Mouse (Mus musculus) kidney, embryonic 15.5 days (tissue): ENCODE data around the gene Cntn6. TPM values are rescaled to one million over a fixed set of nuclear protein-coding genes. Genes with fewer than 3 reads are reported as not detected.

Source experiments
- ATAC-seq: fragments of 200-750 bp; cut with Nextera tagmentation; replicated peaks from 2 replicates; pipeline ENCODE4 v1.8.0; 2017; ENCODE audit warnings: moderate TSS enrichment; ENCODE audit not compliant: low FRiP score
- H3K27ac ChIP-seq: fragments of 300-500 bp; sonication (generic); 2 replicates; pipeline ENCODE4 v1.5.1; 2015; ENCODE audit warnings: mild to moderate bottlenecking, inconsistent platforms
- H3K27me3 ChIP-seq: fragments of 300-500 bp; sonication (generic); 2 replicates; pipeline ENCODE4 v1.6.1; 2015; ENCODE audit warnings: inconsistent platforms
- H3K36me3 ChIP-seq: fragments of 300-500 bp; sonication (generic); 2 replicates; pipeline ENCODE4 v1.6.1; 2015; ENCODE audit warnings: inconsistent platforms
- H3K4me1 ChIP-seq: fragments of 300-500 bp; sonication (generic); 2 replicates; pipeline ENCODE4 v1.6.1; 2015; ENCODE audit warnings: inconsistent platforms
- H3K4me2 ChIP-seq: fragments of 300-500 bp; sonication (generic); 2 replicates; pipeline ENCODE4 v1.6.1; 2015; ENCODE audit warnings: moderate library complexity, mild to moderate bottlenecking, inconsistent platforms
- H3K4me3 ChIP-seq: fragments of 300-500 bp; sonication (generic); replicated peaks from 2 replicates; pipeline ENCODE4 v1.5.1; 2015; ENCODE audit warnings: mild to moderate bottlenecking, inconsistent platforms
- H3K9ac ChIP-seq: fragments of 300-500 bp; sonication (generic); 2 replicates; pipeline ENCODE4 v1.6.1; 2015; ENCODE audit warnings: mild to moderate bottlenecking, inconsistent platforms
- H3K9me3 ChIP-seq: fragments of 300-500 bp; sonication (generic); replicated peaks from 2 replicates; pipeline ENCODE4 v1.6.1; 2016; ENCODE audit warnings: inconsistent platforms
- WGBS: fragments of 180-500 bp; shearing (Covaris S2); methylation state at CpG from one replicate; pipeline ENCODE4 v1.1.7; 2015; ENCODE audit warnings: mixed read lengths; 5-methylcytosine and 5-hydroxymethylcytosine counted together
- polyA plus RNA-seq: library from polyadenylated mRNA; unstranded; fragments of >200 nt; fragmentation: Nextera tagmentation; extraction: Ambion mirVana; gene quantifications from 2 replicates; pipeline ENCODE4 v1.2.1, GENCODE M21; 2015

Gene Cntn6
- polyA plus RNA-seq, 1 experiment from 2014 or later = 3.2 TPM

DNA sequence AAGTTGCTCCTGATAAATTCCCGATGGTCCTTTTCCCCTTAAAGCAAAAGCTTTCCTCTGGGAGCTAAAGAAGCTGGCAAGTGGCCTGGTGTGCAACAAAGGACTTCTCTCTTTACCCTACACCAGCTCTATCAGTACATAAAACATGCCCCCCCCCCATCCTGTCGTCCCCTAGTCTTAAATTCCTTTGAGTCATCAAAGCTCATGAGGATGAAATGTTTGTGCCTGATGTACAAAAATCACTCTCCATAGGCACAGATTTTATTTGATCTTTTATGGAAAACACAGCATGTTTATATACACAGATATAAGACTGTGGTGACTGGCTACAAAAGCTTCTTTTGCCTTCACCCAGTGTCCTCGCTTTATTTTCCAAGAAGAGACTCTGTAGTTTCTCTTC is 112.6 kb downstream of the Cntn6 start:
- no peaks in the 10 kb centered on the region for H3K36me3 ChIP-seq
- H3K9ac ChIP-seq = no peak overlapping the region
- no peak overlapping the region for H3K27ac ChIP-seq
- ATAC-seq = no peak
- H3K4me2 ChIP-seq = no peak overlapping the region
- WGBS = 48% methylated on average over 3 of the region's 3 CpGs
- H3K9me3 ChIP-seq = no peaks in the 10 kb centered on the region
- no peaks in the 10 kb centered on the region for H3K4me1 ChIP-seq
- no peak overlapping the region for H3K4me3 ChIP-seq
- no peaks in the 10 kb centered on the region for H3K27me3 ChIP-seq

DNA sequence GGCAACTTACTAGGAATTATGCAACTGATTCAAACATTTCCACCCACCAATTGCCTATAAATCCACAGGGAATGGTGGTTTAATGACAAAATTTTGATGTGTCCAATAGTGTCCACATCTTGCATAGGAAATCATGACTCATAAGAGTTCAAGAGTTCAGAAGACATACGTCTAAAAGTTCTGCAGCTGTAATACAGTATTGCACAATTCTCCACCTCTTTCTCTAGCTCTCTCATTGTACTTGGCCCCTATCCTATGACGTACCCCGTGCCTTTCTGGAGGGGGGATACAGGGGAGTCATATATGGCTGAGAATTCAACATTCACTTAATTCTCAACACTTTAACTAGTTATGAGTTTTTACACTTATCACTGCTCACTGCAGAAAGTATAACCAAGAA is 160.9 kb downstream of the Cntn6 start:
- Histone ChIP-seq H3K9ac (no peak overlapping the region), H3K36me3 (no peaks in the 10 kb centered on the region), H3K9me3 (no peaks in the 10 kb centered on the region), H3K4me3 (no peak overlapping the region), H3K27ac (no peak overlapping the region), H3K27me3 (no peaks in the 10 kb centered on the region), H3K4me1 (no peaks in the 10 kb centered on the region), H3K4me2 (no peak overlapping the region)
- 67% methylated on average over 3 of the region's 3 CpGs for WGBS
- ATAC-seq = no peak

- ATAC-seq = no peak
- Histone ChIP-seq H3K9ac (no peak overlapping the region), H3K4me2 (no peak overlapping the region), H3K27ac (no peak overlapping the region), H3K4me3 (no peak overlapping the region), H3K4me1 (no peaks in the 10 kb centered on the region), H3K27me3 (no peaks in the 10 kb centered on the region), H3K9me3 (no peaks in the 10 kb centered on the region), H3K36me3 (no peaks in the 10 kb centered on the region)
- WGBS = 91% methylated on average over 2 of the region's 2 CpGs
These were observed 176.1 kb downstream of the Cntn6 start for GRCm38 (mm10) chr6:104668701-104669100.

DNA sequence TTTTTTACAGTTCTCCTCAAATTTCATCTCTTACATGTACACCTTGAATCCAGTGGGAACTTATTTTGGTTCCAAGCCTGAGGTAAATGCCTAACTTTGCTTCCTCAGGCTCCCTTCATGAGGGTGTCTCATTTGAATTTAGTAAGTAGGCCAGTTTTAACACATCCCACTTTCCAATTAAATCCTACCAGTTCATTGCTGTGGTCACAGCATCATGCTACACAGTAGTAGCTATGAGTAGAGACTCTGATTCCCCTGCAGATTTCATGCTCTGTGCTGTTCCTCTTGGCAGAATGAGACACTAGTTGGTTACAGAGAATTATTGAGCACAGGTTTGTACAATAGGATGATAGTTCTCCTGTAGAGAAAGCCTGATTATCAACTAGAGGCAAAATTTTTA is 181.7 kb downstream of the Cntn6 start:
- H3K4me3 ChIP-seq = no peak overlapping the region
- H3K9ac ChIP-seq = no peak overlapping the region
- no peak for ATAC-seq
- H3K9me3 ChIP-seq = no peaks in the 10 kb centered on the region
- no peaks in the 10 kb centered on the region for H3K4me1 ChIP-seq
- H3K27me3 ChIP-seq = no peaks in the 10 kb centered on the region
- no peak overlapping the region for H3K27ac ChIP-seq
- H3K4me2 ChIP-seq = no peak overlapping the region
- H3K36me3 ChIP-seq = no peaks in the 10 kb centered on the region

- no peaks in the 10 kb centered on the region for H3K9me3 ChIP-seq
- H3K9ac ChIP-seq = no peak overlapping the region
- H3K27me3 ChIP-seq = no peaks in the 10 kb centered on the region
- H3K36me3 ChIP-seq = no peaks in the 10 kb centered on the region
- whole genome bisulfite sequencing = 94% methylated on average over 1 of the region's 1 CpGs
- H3K4me2 ChIP-seq = no peak overlapping the region
- no peak for ATAC-seq
- H3K27ac ChIP-seq = no peak overlapping the region
- H3K4me3 ChIP-seq = no peak overlapping the region
- H3K4me1 ChIP-seq = no peaks in the 10 kb centered on the region
These were observed 187.4 kb downstream of the Cntn6 start for GRCm38 (mm10) chr6:104679809-104680495.

GRCm38 (mm10) chr6:104687980-104688379 is 195.4 kb downstream of the Cntn6 start:
- no peak overlapping the region for H3K9ac ChIP-seq

DNA sequence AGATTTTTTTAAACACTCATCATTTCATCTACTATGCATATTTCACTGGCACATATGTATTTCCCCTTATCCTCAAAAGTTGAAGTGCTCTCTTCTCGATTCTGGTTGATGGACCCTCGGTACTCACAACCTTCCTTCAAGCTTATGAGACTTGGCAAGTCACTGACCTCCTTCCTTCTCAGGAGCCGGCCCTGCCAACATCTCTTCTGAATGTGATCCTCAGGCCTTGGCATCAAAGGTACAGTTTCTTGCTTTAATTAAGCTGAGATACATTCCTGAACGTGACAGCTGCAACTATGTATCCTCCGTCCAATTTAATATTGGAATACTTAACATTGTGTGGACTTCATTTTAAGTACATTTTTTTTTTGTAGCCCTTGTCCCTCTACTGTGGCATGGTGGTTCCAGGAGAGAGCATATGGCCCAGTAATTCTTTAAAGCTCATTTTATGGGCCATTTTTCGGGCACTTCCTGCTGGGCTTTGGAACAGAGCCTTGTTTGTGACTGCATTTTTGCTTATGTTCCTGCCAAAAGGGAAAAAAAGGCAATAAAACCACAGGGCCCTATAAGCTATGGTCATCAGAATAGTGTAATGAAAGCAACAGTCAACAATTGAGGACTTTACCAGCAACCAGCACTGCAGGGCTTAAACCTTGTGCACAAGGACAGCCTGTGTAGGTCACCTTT is 196.0 kb downstream of the Cntn6 start:
- 87% methylated on average over 6 of the region's 6 CpGs for WGBS
- H3K4me1 ChIP-seq = no peaks in the 10 kb centered on the region
- no peak overlapping the region for H3K4me2 ChIP-seq
- no peak overlapping the region for H3K9ac ChIP-seq
- H3K36me3 ChIP-seq = no peaks in the 10 kb centered on the region
- H3K27me3 ChIP-seq = no peaks in the 10 kb centered on the region
- H3K27ac ChIP-seq = no peak overlapping the region
- ATAC-seq = no peak
- no peaks in the 10 kb centered on the region for H3K9me3 ChIP-seq
- H3K4me3 ChIP-seq = no peak overlapping the region

More at GRCm38 (mm10) chr6:104687980-104688379, 195.4 kb downstream of the Cntn6 start:
- no peaks in the 10 kb centered on the region for H3K27me3 ChIP-seq
- no peaks in the 10 kb centered on the region for H3K36me3 ChIP-seq
- no peak for ATAC-seq
- no peak overlapping the region for H3K4me2 ChIP-seq
- no peaks in the 10 kb centered on the region for H3K4me1 ChIP-seq
- no peaks in the 10 kb centered on the region for H3K9me3 ChIP-seq
- no peak overlapping the region for H3K4me3 ChIP-seq
- no peak overlapping the region for H3K27ac ChIP-seq
- 78% methylated on average over 3 of the region's 3 CpGs for WGBS

- Histone ChIP-seq H3K9me3 (no peaks in the 10 kb centered on the region), H3K4me3 (no peak overlapping the region), H3K4me1 (no peaks in the 10 kb centered on the region), H3K4me2 (no peak overlapping the region), H3K9ac (no peak overlapping the region), H3K27ac (no peak overlapping the region), H3K27me3 (no peaks in the 10 kb centered on the region), H3K36me3 (no peaks in the 10 kb centered on the region)
- ATAC-seq = no peak
- 88% methylated on average over 1 of the region's 1 CpGs for WGBS
These were observed 236.0 kb downstream of the Cntn6 start for GRCm38 (mm10) chr6:104728571-104728970.

DNA sequence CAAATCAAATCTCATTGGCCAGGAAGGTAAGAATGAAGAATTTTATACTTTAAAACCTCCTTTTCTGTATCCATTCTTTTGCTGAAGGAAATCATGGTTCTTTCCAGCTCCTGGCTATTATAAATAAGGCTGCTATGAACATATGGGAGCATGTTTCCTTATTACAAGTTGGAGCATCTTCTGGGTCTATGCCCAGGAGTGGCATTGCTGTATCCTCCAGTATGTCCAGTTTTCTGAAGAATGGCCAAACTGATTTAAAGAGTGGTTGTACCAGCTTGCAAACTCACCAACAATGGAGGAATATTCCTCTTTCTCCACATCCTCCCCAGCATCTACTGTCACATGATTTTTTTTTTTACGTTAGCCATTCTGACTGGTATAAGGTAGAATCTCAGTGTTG is 241.7 kb downstream of the Cntn6 start:
- H3K9me3 ChIP-seq = no peaks in the 10 kb centered on the region
- no peaks in the 10 kb centered on the region for H3K27me3 ChIP-seq
- 90% methylated on average over 1 of the region's 1 CpGs for WGBS
- H3K4me1 ChIP-seq = no peaks in the 10 kb centered on the region
- no peak overlapping the region for H3K9ac ChIP-seq
- H3K36me3 ChIP-seq = no peaks in the 10 kb centered on the region
- no peak overlapping the region for H3K4me2 ChIP-seq
- H3K27ac ChIP-seq = no peak overlapping the region
- no peak overlapping the region for H3K4me3 ChIP-seq
- ATAC-seq = no peak

GRCm38 (mm10) chr6:104738999-104739398 is 246.4 kb downstream of the Cntn6 start:
- Histone ChIP-seq H3K4me3 (no peak overlapping the region), H3K9me3 (no peaks in the 10 kb centered on the region), H3K27ac (no peak overlapping the region), H3K27me3 (no peaks in the 10 kb centered on the region), H3K4me1 (no peaks in the 10 kb centered on the region), H3K9ac (no peak overlapping the region), H3K36me3 (no peaks in the 10 kb centered on the region), H3K4me2 (no peak overlapping the region)
- ATAC-seq = no peak
- 87% methylated on average over 4 of the region's 4 CpGs for WGBS

- H3K36me3 ChIP-seq = no peaks in the 10 kb centered on the region
- no peak overlapping the region for H3K9ac ChIP-seq
- H3K4me1 ChIP-seq = no peaks in the 10 kb centered on the region
- no peak for ATAC-seq
- no peaks in the 10 kb centered on the region for H3K27me3 ChIP-seq
- no peaks in the 10 kb centered on the region for H3K9me3 ChIP-seq
- no peak overlapping the region for H3K27ac ChIP-seq
- H3K4me2 ChIP-seq = no peak overlapping the region
- no peak overlapping the region for H3K4me3 ChIP-seq
These were observed 265.5 kb downstream of the Cntn6 start for GRCm38 (mm10) chr6:104758125-104758524.

- H3K9ac ChIP-seq = no peak overlapping the region
- WGBS = 86% methylated on average over 3 of the region's 3 CpGs
- ATAC-seq = no peak
- no peak overlapping the region for H3K27ac ChIP-seq
- H3K4me1 ChIP-seq = no peaks in the 10 kb centered on the region
- H3K9me3 ChIP-seq = no peaks in the 10 kb centered on the region
- H3K4me2 ChIP-seq = no peak overlapping the region
- no peaks in the 10 kb centered on the region for H3K27me3 ChIP-seq
- H3K36me3 ChIP-seq = no peaks in the 10 kb centered on the region
- no peak overlapping the region for H3K4me3 ChIP-seq
These were observed 268.6 kb downstream of the Cntn6 start for GRCm38 (mm10) chr6:104761226-104761625.

- no peak overlapping the region for H3K27ac ChIP-seq
- no peak for ATAC-seq
- H3K9ac ChIP-seq = no peak overlapping the region
- no peak overlapping the region for H3K4me3 ChIP-seq
- H3K9me3 ChIP-seq = no peaks in the 10 kb centered on the region
- no peaks in the 10 kb centered on the region for H3K4me1 ChIP-seq
- no peaks in the 10 kb centered on the region for H3K27me3 ChIP-seq
- WGBS = 97% methylated on average over 3 of the region's 3 CpGs
- no peaks in the 10 kb centered on the region for H3K36me3 ChIP-seq
- H3K4me2 ChIP-seq = no peak overlapping the region
These were observed 291.3 kb downstream of the Cntn6 start for GRCm38 (mm10) chr6:104783891-104784290.
